In the genomic region with DNA sequence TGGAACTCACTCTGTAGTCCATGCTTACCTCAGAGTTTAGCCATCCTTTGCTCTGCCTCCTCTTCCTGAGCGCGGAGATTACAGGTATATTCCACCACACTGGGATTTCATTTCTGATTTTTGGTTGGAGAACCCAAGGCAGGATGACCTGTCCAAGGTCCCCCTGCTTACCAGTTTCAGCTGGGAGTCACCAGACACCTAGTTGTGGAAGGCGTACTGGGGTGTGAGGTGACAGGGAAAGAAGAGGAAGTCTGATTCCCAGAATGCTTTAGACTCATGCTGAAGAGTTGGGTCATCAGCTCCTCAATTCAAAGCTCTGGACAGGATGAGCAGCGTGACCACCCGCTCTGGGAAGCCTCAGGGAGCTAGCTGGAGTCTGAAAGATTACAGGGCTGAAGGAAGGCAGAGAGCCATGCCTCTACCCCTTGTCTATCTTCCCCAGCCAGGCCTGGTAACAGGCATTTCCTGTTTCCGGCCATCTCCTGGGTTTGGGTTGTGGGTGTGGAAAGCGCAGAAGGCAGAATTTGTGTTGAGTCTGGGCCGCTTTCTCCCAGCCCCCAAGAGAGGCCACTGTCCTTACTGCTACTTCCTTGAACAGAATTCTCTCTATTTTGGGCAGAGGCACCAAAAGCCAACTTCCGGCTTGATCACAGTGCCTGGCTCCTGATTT, we compare ENCODE assay signal across 11 mouse cellular contexts. TPM values are rescaled to one million over a fixed set of nuclear protein-coding genes. Genes with fewer than 3 reads are reported as not detected.
DNase-seq lines count a peak whose midpoint lies in the region; ATAC-seq and TF ChIP-seq lines count a peak whose summit lies in the region.
"Had no signal": no experiment of that assay in that cellular context is flagged by ENCODE, and none has a peak within 500 bp of the region (broad histone marks: within the 10 kb centered on the region; RNA-seq: fewer than 3 reads in every experiment).

No protein-coding gene starts in this region.

- peaks cover 48 to 77% of the 10 kb centered on the region in 2 experiments for H3K4me1 ChIP-seq in CH12.LX (ENCODE audit: control insufficient read depth in 1 of 2, insufficient read depth in 2 of 2)
- H3K4me1 ChIP-seq in hindbrain, postnatal 0 days (ENCODE audit: insufficient read depth, low read length) = no peaks in the 10 kb centered on the region
- H3K4me1 ChIP-seq: hindbrain, embryonic 15.5 days; limb, embryonic 13.5 days had no signal

- peak overlapping the region; percentile 72 for H3K4me2 ChIP-seq in CH12.LX (ENCODE audit: insufficient read depth, low read depth, poor library complexity, severe bottlenecking)
- H3K4me2 ChIP-seq in hindbrain, postnatal 0 days (ENCODE audit: low read depth, low read length) = no peak overlapping the region
- H3K4me2 ChIP-seq: hindbrain, embryonic 15.5 days; limb, embryonic 13.5 days had no signal

- no peak; the same call in 1 of the 2 replicates for TF ChIP-seq RAD21 in CH12.LX (IDR thresholded peaks at IDR 0.05; ENCODE audit: low read depth, low read length)

- peak overlapping the region; percentile 54 for H3K9ac ChIP-seq in CH12.LX (ENCODE audit: insufficient read depth, low read depth)
- H3K9ac ChIP-seq in hindbrain, postnatal 0 days (replicated peaks; ENCODE audit: low read length) = no peak overlapping the region
- H3K9ac ChIP-seq: hindbrain, embryonic 15.5 days; limb, embryonic 13.5 days had no signal

- intact Hi-C loops in gastrocnemius, postnatal 14 days (cut with DNase I; ENCODE audit: low total_unique reads) = no loop called here
- intact Hi-C loops in heart, postnatal 10 days (cut with DNase I) = no loop called here

- no peak for TF ChIP-seq POLR2A in CH12.LX (IDR thresholded peaks at IDR 0.05; ENCODE audit: low read depth, low read length)

- peak; percentile 29 for DNase-seq in gastrocnemius, postnatal 25 days
- no peak for DNase-seq in gastrocnemius, postnatal 14 days
- DNase-seq in CH12.LX (ENCODE audit: extremely low read depth) = peak; percentile 87
- peak; percentile 12 to 22 for DNase-seq in heart, postnatal 10 days
- peak; percentile 2 for DNase-seq in mesoderm, embryonic 11.5 days (ENCODE audit: low read depth, low spot score)
- no peak for DNase-seq in hindbrain, postnatal 0 days (ENCODE audit: low spot score)
- DNase-seq in testis, postnatal 10 days (ENCODE audit: low spot score) = no peak
- DNase-seq in layer of hippocampus, postnatal 25 days (ENCODE audit: extremely low spot score in 1 of 2, low spot score in 1 of 2) = no peak
- DNase-seq: cerebellum, adult 18-20 months had no signal

- H3K27ac ChIP-seq in CH12.LX (ENCODE audit: insufficient read depth, low read depth) = peak overlapping the region; percentile 99
- no peak overlapping the region for H3K27ac ChIP-seq in hindbrain, postnatal 0 days
- H3K27ac ChIP-seq: hindbrain, embryonic 15.5 days; limb, embryonic 13.5 days had no signal

- no peak for TF ChIP-seq CTCF in CH12.LX (conservative IDR thresholded peaks at IDR 0.05 in 1 of 2, IDR thresholded peaks at IDR 0.05 in 1 of 2; ENCODE audit: low read depth in 2 of 2, low read length in 2 of 2)
- no peak for TF ChIP-seq CTCF in hindbrain, postnatal 0 days (IDR thresholded peaks at IDR 0.05; ENCODE audit: low read depth)

- peaks cover 26 to 71% of the 10 kb centered on the region in 2 experiments for H3K36me3 ChIP-seq in CH12.LX (replicated peaks in 1 of 2; ENCODE audit: control insufficient read depth in 1 of 2, insufficient read depth in 1 of 2, low read length in 1 of 2)
- H3K36me3 ChIP-seq in hindbrain, postnatal 0 days (ENCODE audit: insufficient read depth, low read length) = no peaks in the 10 kb centered on the region
- H3K36me3 ChIP-seq: hindbrain, embryonic 15.5 days; limb, embryonic 13.5 days had no signal

- in situ Hi-C loops in CH12.LX (cut with MboI; ENCODE audit: low pct_ligation_motif_present, low pct_unique_long_range_greater_than_20kb, low sequenced_read_pairs) = no loop called here

- H3K79me2 ChIP-seq in CH12.LX (replicated peaks; ENCODE audit: control insufficient read depth, extremely low read depth, insufficient read depth, poor library complexity, severe bottlenecking) = peaks cover 86% of the 10 kb centered on the region

- no peak for ATAC-seq in hindbrain, postnatal 0 days

- no peak for TF ChIP-seq EP300 in CH12.LX (IDR thresholded peaks at IDR 0.05; ENCODE audit: low read length)

- WGBS in hindbrain, postnatal 0 days = 86% methylated on average over 9 of the region's 9 CpGs

- no peaks in the 10 kb centered on the region for H3K27me3 ChIP-seq in CH12.LX (replicated peaks)
- H3K27me3 ChIP-seq in hindbrain, postnatal 0 days (ENCODE audit: insufficient read depth, low read length) = no peaks in the 10 kb centered on the region
- H3K27me3 ChIP-seq: hindbrain, embryonic 15.5 days; limb, embryonic 13.5 days had no signal

- peaks cover 16% of the 10 kb centered on the region for H3K9me3 ChIP-seq in CH12.LX (replicated peaks; ENCODE audit: low read length)
- H3K9me3 ChIP-seq in hindbrain, postnatal 0 days (ENCODE audit: low read length) = no peaks in the 10 kb centered on the region
- H3K9me3 ChIP-seq: hindbrain, embryonic 15.5 days; limb, embryonic 13.5 days had no signal

- peak overlapping the region in 2 of 3 experiments; percentile 20 to 35 for H3K4me3 ChIP-seq in CH12.LX (replicated peaks in 1 of 3; ENCODE audit: low read depth in 2 of 3, low read length in 2 of 3, poor library complexity in 1 of 3)
- no peak overlapping the region for H3K4me3 ChIP-seq in hindbrain, postnatal 0 days (ENCODE audit: low read length)
- H3K4me3 ChIP-seq: hindbrain, embryonic 15.5 days; limb, embryonic 13.5 days had no signal

- dilution Hi-C loops in CH12.LX (cut with MboI; ENCODE audit: extremely low pct_ligation_motif_present, extremely low pct_unique_long_range_greater_than_20kb, low sequenced_read_pairs) = no loop called here

TF ChIP-seq in CH12.LX, 34 proteins besides CTCF, POLR2A, EP300 and RAD21 (continues in another document):
- TF ChIP-seq GABPA (IDR thresholded peaks at IDR 0.05; ENCODE audit: insufficient replicate concordance, low read depth, low read length) (no peak), MXI1 (IDR thresholded peaks at IDR 0.05; ENCODE audit: low read depth, low read length) (peak; percentile 12; the same call in 1 of the 2 replicates), MYC (IDR thresholded peaks at IDR 0.05; ENCODE audit: low read depth, low read length) (no peak), MEF2A (IDR thresholded peaks at IDR 0.05; ENCODE audit: borderline replicate concordance, low read depth, low read length) (peak; percentile 76; the same call in 1 of the 2 replicates), POLR2AphosphoS2 (IDR thresholded peaks at IDR 0.05; ENCODE audit: low read depth, low read length) (no peak), UBTF (IDR thresholded peaks at IDR 0.05; ENCODE audit: low read depth, low read length) (no peak), ELF1 (IDR thresholded peaks at IDR 0.05; ENCODE audit: low read depth, low read length) (peak; percentile 88), E2F4 (IDR thresholded peaks at IDR 0.05; ENCODE audit: insufficient replicate concordance, low read depth, low read length) (no peak), SIN3A (IDR thresholded peaks at IDR 0.05; ENCODE audit: low read length) (no peak), BHLHE40 (IDR thresholded peaks at IDR 0.05; ENCODE audit: low read depth, low read length) (no peak), ZMIZ1 (IDR thresholded peaks at IDR 0.05; ENCODE audit: low read depth, low read length) (0 out of 2 replicates have a peak, but pooled peaks have one; percentile 16), ZNF384 (IDR thresholded peaks at IDR 0.05; ENCODE audit: low read depth, low read length) (no peak), TCF12 (IDR thresholded peaks at IDR 0.05; ENCODE audit: low read depth, low read length) (peak; percentile 46; the same call in 1 of the 2 replicates), SMC3 (IDR thresholded peaks at IDR 0.05; ENCODE audit: low read depth, low read length) (no peak), MAX (IDR thresholded peaks at IDR 0.05; ENCODE audit: low read length) (no peak), CHD2 (IDR thresholded peaks at IDR 0.05; ENCODE audit: low read length) (peak; percentile 66), ZC3H11A (IDR thresholded peaks at IDR 0.05; ENCODE audit: low read depth, low read length) (no peak), IRF4 (IDR thresholded peaks at IDR 0.05; ENCODE audit: low read depth, low read length) (peak; percentile 15; the same call in 1 of the 2 replicates), JUN (IDR thresholded peaks at IDR 0.05; ENCODE audit: insufficient read depth, low read depth, low read length) (no peak), ETS1 (conservative IDR thresholded peaks at IDR 0.05; ENCODE audit: low read depth, low read length) (no peak; the same call in 1 of the 2 replicates)

RNA-seq across cellular contexts. Expression of a gene that starts 11.2 kb away (rescaled TPM):
- total RNA-seq in gastrocnemius, postnatal 25 days (2021) = under 1 TPM; 0.33 to 0.56 TPM
- under 1 TPM; 0.66 to 0.93 TPM for total RNA-seq in gastrocnemius, postnatal 14 days (2021)
- total RNA-seq in CH12.LX (2012; rRNA removed) (84.3 and 108 TPM in 2 replicates), CH12.LX (2014; rRNA removed) (60.3 and 66.7 TPM in 2 replicates)
- polyA plus RNA-seq in CH12.LX (2012; ENCODE audit: insufficient read length, low read depth) = 90.9 and 99.8 TPM in 2 replicates
- total RNA-seq in heart, postnatal 10 days (2021) = 1 to 10 TPM; 1.4 to 2.3 TPM
- 2.2 and 2.5 TPM in 2 replicates for total RNA-seq in hindbrain, postnatal 0 days (2014; rRNA removed)
- polyA plus RNA-seq in hindbrain, postnatal 0 days (2015; fragmentation: Nextera tagmentation; extraction: Ambion mirVana) = 1.9 and 2.5 TPM in 2 replicates
- 1 to 10 TPM; 3.3 to 3.5 TPM for total RNA-seq in layer of hippocampus, postnatal 25 days (2021)

RNA-seq across cellular contexts. Expression of a gene that starts 40.9 kb away (rescaled TPM):
- 100 to 1,000 TPM; 132 to 134 TPM for total RNA-seq in gastrocnemius, postnatal 25 days (2021)
- 10 to 100 TPM; 69.4 to 75.6 TPM for total RNA-seq in gastrocnemius, postnatal 14 days (2021)
- total RNA-seq in CH12.LX (2012; rRNA removed) (22.9 and 25.2 TPM in 2 replicates), CH12.LX (2014; rRNA removed) (21.5 and 22.1 TPM in 2 replicates)
- 40.0 and 44.6 TPM in 2 replicates for polyA plus RNA-seq in CH12.LX (2012; ENCODE audit: insufficient read length, low read depth)
- 10 to 100 TPM; 57.8 to 72.1 TPM for total RNA-seq in heart, postnatal 10 days (2021)
- 8.5 TPM in 2 replicates for total RNA-seq in hindbrain, postnatal 0 days (2014; rRNA removed)
- 7.6 and 7.8 TPM in 2 replicates for polyA plus RNA-seq in hindbrain, postnatal 0 days (2015; fragmentation: Nextera tagmentation; extraction: Ambion mirVana)
- total RNA-seq in layer of hippocampus, postnatal 25 days (2021) = 1 to 10 TPM; 5.9 to 7.4 TPM

RNA-seq across cellular contexts. Expression of a gene that starts 41.9 kb away (rescaled TPM):
- 10 to 100 TPM; 20.7 to 22.7 TPM for total RNA-seq in gastrocnemius, postnatal 25 days (2021)
- total RNA-seq in gastrocnemius, postnatal 14 days (2021) = 10 to 100 TPM; 21.8 to 24.6 TPM
- 23.6 and 32.0 TPM in 2 replicates for total RNA-seq in CH12.LX (2012; rRNA removed)
- total RNA-seq in CH12.LX (2014; rRNA removed) = 17.4 and 20.2 TPM in 2 replicates
- polyA plus RNA-seq in CH12.LX (2012; ENCODE audit: insufficient read length, low read depth) = 25.0 and 26.0 TPM in 2 replicates
- 10 to 100 TPM; 26.5 TPM for total RNA-seq in heart, postnatal 10 days (2021)
- total RNA-seq in hindbrain, postnatal 0 days (2014; rRNA removed) = 19.6 and 21.3 TPM in 2 replicates
- 23.6 and 24.1 TPM in 2 replicates for polyA plus RNA-seq in hindbrain, postnatal 0 days (2015; fragmentation: Nextera tagmentation; extraction: Ambion mirVana)
- 10 to 100 TPM; 20.4 to 23.3 TPM for total RNA-seq in layer of hippocampus, postnatal 25 days (2021)

Comparison
In these comparisons a context has a peak if more than half of its experiments do, and no peak if none do; other contexts are left out.
1. DNase-seq: peak in gastrocnemius, postnatal 25 days (single experiment), CH12.LX (single experiment), heart, postnatal 10 days (2 of 2) and mesoderm, embryonic 11.5 days (single experiment); none in gastrocnemius, postnatal 14 days (single experiment), hindbrain, postnatal 0 days (single experiment), testis, postnatal 10 days (single experiment) and layer of hippocampus, postnatal 25 days (0 of 2).
2. RNA of a gene that starts 11.2 kb away (total RNA-seq): 60.3 to 108 TPM in CH12.LX; 3.3 to 3.5 TPM in layer of hippocampus, postnatal 25 days, 2.2 to 2.5 TPM in hindbrain, postnatal 0 days, 1.4 to 2.3 TPM in heart, postnatal 10 days, 0.66 to 0.93 TPM in gastrocnemius, postnatal 14 days and 0.33 to 0.56 TPM in gastrocnemius, postnatal 25 days; every median in the first group is over 10 times any median in the second.